Mouse (Mus musculus) layer of hippocampus, adult 8-10 months (tissue): ENCODE data around the gene Ppp1r32. TPM values are rescaled to one million over a fixed set of nuclear protein-coding genes. Genes with fewer than 3 reads are reported as not detected.

Experiments
- DNase-seq, 2 experiments: peaks; one replicate each; pipeline ENCODE4 v3.0.0; 2022; ENCODE audit warnings: low spot score in 2 of 2
- total RNA-seq, 4 experiments: library from RNA; stranded (reverse); gene quantifications; 2 replicates each; pipeline ENCODE4 v1.2.4; 2022

The Ppp1r32 gene
- total RNA-seq: 1 to 10 TPM; 1.4 to 3.4 (median 1.9) TPM

DNA sequence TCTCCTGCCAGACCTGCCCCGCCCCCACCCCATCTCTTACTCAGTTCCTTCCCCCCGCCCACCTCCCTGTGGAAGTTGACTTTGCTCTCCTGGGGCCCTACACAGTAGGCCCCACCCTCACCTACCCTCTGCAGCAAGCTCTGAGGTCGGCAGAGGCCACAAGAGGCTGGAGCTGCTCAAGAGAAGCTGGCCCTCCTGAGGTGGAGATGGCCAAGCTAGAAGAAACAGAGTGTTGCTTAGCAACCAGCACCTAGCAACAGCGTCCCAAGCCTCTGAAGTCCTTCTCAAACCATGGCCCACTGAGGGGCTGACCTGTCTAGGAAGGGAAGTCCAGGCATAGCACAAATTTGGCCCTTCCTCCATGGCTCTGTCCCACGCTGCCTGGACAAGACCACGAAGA, at the start of gene Ppp1r32:
TSS of gene Ppp1r32 (minus strand) at position 226 of the 400 bp plus-strand sequence.
- no peak for DNase-seq

- no peak for DNase-seq
Observed at GRCm38 (mm10) chr19:10530082-10530481, 47.4 kb upstream of the Ppp1r32 start.

DNA sequence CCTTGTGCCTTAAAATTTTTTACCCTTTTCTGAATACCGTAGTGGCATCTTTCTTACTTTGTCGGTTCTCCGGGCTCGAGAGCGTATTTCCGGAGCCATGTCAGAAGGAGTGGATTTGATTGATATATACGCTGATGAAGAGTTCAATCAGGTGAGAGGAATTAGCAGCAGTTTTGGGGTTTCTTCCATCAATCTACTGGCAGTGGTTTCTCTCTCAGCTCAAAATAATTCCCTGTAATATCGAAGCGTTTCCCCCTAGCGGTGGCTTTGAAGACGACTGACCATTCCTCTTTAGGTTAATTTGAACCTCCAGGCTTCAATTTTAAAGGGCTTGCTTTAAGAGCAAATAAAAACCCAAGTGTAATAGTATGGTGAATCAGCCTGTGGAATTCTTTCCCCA, 43.2 kb upstream of the Ppp1r32 start, which contains the start of gene Sdhaf2:
TSS of gene Sdhaf2 (minus strand) at position 233 of the 400 bp plus-strand sequence.
- no peak for DNase-seq

GRCm38 (mm10) chr19:10525106-10525901, 42.6 kb upstream of the Ppp1r32 start, which contains the start of gene Cpsf7:
TSS of gene Cpsf7 (plus strand) at chr19:10525266.
- peak; percentile 85 to 88 for DNase-seq

- no peak for DNase-seq
Observed at GRCm38 (mm10) chr19:10524784-10525105, 42.0 kb upstream of the Ppp1r32 start.

- DNase-seq: no peak
Observed at GRCm38 (mm10) chr19:10523483-10524080, 40.9 kb upstream of the Ppp1r32 start.

DNA sequence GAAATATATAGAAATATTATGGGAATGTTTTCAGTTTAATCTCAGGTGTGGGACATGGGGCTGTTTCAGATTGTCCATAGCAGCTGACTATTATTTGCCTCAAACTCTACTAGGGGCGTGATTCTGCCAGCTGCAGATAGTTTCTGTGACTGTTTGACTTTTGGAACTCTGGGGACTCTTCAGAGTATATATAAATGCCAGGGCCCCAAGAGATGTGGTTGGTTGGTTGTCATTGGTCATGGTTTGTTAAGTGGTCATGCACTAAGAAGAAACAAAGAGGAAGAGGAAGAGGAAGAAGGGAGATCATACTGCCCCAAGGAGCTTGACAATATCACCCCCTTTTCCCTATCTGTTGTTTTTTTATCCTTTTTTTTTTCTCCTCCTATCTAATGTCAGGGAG, 39.2 kb upstream of the Ppp1r32 start:
- DNase-seq: no peak

DNA sequence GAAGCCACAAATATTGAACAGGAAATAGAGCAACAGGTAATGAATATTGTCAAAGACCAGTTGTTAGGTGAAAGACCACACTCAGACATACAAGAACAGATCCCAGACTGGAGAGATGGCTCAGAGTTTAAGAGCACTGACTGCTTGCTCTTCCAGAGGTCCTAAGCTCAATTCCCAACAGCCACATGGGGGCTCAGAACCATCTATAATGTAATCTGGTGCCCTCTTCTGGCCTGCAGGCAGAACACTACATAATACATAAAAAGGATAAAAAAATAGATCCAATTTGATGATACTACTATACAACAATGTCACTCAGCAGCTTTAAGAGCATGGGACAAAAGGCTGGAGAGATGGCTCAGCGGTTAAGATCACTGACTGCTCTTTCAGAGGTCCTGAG, 37.6 kb upstream of the Ppp1r32 start:
- DNase-seq: no peak

DNA sequence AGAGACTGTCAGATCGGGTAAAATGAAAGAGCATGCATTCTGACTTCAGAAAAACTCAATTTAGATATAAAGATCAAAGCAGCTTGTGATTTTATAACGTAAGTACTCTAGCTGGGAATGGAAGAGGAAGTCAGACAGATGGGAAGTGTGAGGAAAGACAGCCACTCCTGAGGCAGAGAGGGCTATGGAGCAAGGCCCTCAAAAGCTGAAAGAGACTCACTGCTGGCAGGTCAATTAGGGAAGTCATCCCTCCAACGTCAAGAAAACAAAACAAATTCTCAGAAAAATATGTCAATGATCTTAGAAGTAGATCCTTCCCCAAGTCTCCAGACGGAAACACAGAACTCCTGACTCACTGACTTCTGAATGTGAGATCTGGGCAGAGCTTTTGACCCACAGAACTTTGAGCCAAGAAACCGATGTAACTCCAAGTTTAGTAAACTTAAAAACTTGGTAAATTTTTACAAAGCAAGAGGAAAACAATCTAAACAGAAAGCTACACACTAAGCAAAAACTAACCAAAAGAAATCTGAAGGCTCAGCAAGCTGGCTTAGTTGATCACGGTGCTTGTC, 28.1 kb upstream of the Ppp1r32 start:
- no peak for DNase-seq

- DNase-seq: no peak
Observed at GRCm38 (mm10) chr19:10502571-10502970, 19.8 kb upstream of the Ppp1r32 start.

- DNase-seq: no peak
Observed at GRCm38 (mm10) chr19:10500581-10500980, 17.9 kb upstream of the Ppp1r32 start.

GRCm38 (mm10) chr19:10497512-10498160, 14.9 kb upstream of the Ppp1r32 start:
- DNase-seq: no peak

DNA sequence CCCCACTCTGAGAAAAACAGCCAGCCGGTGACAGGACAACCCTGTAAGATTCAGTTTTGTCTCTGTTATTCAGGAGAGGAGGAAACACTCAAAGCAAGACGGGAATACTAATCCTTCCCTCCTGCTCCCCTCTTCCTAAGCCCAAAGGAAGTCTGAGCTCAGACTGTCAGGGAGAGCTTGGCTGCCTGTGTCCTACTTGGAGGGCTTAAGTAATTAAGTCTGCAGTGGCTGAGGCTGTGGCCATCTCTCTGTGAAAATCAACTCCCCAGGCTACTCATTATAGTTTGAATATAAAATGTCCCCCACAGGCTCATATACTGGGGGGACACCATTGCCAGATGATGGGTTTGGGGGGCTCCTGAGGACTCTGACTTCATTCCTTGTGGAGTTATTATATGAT, 14.2 kb upstream of the Ppp1r32 start:
- DNase-seq: no peak

- no peak for DNase-seq
Observed at GRCm38 (mm10) chr19:10495670-10496069, 12.9 kb upstream of the Ppp1r32 start.

GRCm38 (mm10) chr19:10486264-10486738, 3.6 kb upstream of the Ppp1r32 start:
- peak; percentile 55 to 67 for DNase-seq

DNA sequence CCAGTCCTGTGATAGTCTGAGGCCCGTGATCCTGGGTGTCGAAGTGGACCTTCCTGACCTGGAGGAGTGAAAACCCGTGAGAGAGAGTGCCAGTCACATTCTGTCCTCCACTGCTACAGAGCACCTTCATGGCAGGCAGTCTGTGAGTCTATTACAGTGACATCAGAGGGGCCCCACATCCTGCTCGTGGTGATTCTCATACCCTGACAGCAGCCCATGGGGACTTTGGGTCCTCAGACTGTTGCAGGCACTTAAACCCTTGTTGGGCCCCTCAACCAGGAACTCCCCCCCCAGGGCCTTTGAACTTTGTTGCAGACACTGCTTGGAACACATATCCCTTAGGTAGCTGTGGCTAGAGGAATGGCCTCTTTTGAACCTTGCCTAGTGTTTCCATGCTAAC, 3.2 kb downstream of the Ppp1r32 start:
- DNase-seq: no peak

DNA sequence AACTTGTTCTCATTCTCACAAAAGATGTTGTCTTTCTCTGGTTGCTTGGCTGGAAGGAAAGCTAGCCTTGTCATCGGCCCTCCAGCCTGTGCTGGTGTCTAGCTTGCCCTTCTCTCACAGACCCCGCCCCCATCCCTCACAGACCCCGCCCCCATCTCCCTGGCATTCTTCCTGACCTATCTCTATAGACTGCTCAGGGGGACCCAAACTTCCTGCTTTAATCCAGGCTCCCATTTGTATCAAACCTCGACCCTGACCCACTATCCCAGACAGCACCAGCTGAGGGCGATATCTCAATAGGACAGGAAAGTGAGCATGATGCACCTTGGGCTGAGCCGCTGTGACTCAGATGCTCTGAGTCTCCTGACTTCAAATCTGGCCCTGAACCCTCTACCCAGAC, 8.9 kb downstream of the Ppp1r32 start:
- no peak for DNase-seq

DNA sequence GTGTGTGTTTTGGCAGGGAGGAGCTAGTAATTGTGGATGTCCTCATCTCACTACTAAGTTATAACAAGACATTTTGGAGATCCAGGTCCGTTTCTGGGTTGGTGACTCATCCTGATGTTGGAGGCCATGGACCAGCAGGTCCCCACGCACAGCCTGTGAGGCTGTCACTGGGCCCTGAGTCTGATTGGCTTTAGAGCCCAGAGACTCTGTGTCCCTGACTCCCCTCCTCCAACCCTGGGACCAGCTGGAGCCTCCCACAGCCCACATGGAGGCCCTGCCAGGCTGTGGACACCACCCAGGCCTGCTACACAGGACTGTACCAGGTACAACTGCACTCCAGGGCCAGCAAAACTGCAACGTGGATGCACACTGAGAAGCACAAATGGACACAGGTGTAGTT, 9.8 kb downstream of the Ppp1r32 start:
- DNase-seq: no peak

- peak; percentile 52 to 55 for DNase-seq
Observed at GRCm38 (mm10) chr19:10469171-10469658, 13.5 kb downstream of the Ppp1r32 start.

DNA sequence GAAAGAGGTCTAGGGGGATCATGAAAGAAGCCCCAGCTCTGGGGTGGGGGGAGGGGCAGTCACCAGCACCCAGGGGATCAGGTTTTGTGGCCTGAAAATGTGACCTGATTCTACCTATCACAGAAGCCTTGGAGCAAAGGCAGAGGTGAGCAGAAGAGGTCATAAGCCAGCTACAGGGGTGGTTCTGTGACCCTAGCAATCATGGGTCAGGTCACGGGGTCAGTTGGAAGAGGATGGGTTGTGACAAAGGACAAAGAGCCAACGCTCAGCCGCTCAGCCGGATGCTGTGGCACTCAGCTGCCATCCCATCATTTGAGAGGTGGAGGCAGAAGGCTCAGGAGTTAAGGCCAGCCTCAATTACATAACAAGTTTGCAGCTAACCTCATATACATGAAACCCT, 18.3 kb downstream of the Ppp1r32 start:
- DNase-seq: no peak

DNA sequence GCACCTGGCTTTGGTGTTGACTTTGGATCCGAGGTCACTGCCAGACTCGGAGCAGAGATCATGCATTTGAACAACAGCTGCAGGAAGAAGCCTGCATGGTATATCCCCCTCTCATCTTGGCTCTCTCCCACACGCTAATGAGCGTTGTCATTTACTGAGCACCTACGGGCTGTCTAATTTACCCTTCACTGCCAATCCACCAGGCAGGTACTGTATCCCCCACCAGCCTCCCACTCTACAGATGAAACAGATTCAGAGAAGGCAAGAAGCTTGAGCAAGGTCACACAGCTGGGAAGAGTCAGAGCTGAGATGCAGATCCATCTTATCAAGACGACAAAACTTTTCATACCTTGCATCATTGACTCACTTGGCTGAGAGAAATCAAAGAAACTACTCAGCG, 21.1 kb downstream of the Ppp1r32 start:
- no peak for DNase-seq

GRCm38 (mm10) chr19:10459907-10460306, 22.8 kb downstream of the Ppp1r32 start:
- DNase-seq: peak; percentile 55 to 65
